Mouse (Mus musculus): ENCODE data around the gene Tiam2.

Tiam2 gene

GRCm38 (mm10) chr17:3326148-3326902, at the start of gene Tiam2:
Gene Tiam2 (plus strand): TSS chr17:3326573.
- in situ Hi-C loops (cut with MboI, MseI): no loop called here

GRCm38 (mm10) chr17:3280321-3280720, 46.1 kb upstream of the Tiam2 start:
- in situ Hi-C loops (cut with MboI, MseI): no loop called here

DNA sequence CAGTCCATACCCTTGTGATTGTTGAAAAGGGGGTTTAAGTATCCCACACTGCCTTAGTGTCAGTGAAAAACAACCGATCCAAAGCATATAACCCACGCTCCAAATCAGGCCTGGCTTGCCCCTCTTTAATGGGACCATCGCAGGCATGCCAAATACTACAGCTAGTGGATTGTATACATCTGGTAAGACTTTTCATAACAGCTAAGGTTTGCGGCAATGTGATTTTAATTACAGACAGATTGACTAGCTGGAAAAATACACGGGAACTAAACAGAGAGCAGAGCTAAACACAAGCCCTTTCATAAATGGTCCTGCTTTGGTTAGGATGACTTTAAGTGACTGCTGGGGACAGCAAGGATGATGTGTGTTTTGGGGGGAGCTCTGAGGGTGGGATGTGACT, 44.4 kb upstream of the Tiam2 start:
- in situ Hi-C loops (cut with MboI, MseI): no loop called here

DNA sequence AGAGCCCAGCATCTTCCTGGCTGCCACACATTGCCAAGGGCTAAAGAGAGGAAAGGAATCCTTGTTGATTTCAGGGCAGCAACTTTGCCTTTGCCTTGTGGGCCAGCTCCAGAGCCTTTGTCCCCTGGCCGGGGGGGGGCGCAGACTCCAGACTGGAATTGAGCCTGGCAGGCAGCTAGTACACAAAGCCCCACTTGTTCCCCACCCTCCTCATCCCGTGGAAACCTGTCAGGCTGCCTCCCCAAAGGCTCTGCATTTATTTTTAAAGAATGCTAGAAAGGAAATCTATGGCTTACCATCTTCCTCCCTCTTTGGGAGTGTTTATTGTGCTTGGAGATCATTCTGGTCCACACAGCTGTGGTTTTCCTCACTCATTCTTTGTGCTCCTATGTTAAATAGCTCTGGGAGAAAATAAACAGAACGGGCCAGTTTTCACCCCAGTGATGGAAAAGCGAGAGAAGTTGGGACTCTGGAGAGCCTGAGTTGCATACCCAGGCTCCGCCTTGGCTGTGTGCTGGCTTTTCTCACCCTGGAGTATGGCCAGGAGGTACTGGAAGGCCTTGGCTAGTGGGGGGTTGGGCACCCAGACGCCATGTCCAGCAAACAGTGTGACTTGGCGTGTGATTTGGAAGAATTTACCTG, 41.2 kb upstream of the Tiam2 start:
- in situ Hi-C loops (cut with MboI, MseI): no loop called here

GRCm38 (mm10) chr17:3286123-3286825, 40.1 kb upstream of the Tiam2 start:
- in situ Hi-C loops (cut with MboI, MseI): no loop called here

GRCm38 (mm10) chr17:3288341-3288740, 38.0 kb upstream of the Tiam2 start:
- in situ Hi-C loops (cut with MboI, MseI): no loop called here

- in situ Hi-C loops (cut with MboI, MseI): no loop called here
Observed at GRCm38 (mm10) chr17:3295097-3295496, 31.3 kb upstream of the Tiam2 start.

GRCm38 (mm10) chr17:3299487-3299886, 26.9 kb upstream of the Tiam2 start:
- in situ Hi-C loops (cut with MboI, MseI): no loop called here

- in situ Hi-C loops (cut with MboI, MseI): no loop called here
Observed at GRCm38 (mm10) chr17:3305926-3306325, 20.4 kb upstream of the Tiam2 start.

GRCm38 (mm10) chr17:3313711-3314624, 12.4 kb upstream of the Tiam2 start:
- in situ Hi-C loops (cut with MboI, MseI): no loop called here

- in situ Hi-C loops (cut with MboI, MseI): no loop called here
Observed at GRCm38 (mm10) chr17:3314625-3315020, 11.8 kb upstream of the Tiam2 start.

DNA sequence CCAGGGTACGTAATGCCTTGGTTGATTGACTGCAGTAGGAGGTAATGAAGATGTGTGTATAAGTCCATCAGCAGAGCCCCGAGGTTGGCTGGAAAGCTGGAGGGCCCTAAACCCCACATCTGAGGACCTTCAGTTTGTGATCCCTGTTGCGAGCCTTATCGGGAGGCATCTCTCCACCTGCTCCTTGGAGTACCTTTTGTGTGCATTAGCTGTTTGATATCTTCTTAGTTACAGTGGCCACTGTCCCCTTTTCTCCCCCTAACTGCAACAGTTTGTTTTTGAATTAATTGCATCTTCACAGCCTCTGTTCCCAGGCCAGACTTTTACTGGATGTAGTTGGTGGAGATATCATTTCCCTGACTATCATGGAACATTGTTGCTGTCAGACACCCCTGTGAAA, 10.8 kb upstream of the Tiam2 start:
- in situ Hi-C loops (cut with MboI, MseI): no loop called here

- in situ Hi-C loops (cut with MboI, MseI): no loop called here
Observed at GRCm38 (mm10) chr17:3326903-3327279, 518 bp downstream of the Tiam2 start.

- in situ Hi-C loops (cut with MboI, MseI): no loop called here
Observed at GRCm38 (mm10) chr17:3327335-3327734, 962 bp downstream of the Tiam2 start.

GRCm38 (mm10) chr17:3328820-3329219, 2.4 kb downstream of the Tiam2 start:
- in situ Hi-C loops (cut with MboI, MseI): no loop called here

DNA sequence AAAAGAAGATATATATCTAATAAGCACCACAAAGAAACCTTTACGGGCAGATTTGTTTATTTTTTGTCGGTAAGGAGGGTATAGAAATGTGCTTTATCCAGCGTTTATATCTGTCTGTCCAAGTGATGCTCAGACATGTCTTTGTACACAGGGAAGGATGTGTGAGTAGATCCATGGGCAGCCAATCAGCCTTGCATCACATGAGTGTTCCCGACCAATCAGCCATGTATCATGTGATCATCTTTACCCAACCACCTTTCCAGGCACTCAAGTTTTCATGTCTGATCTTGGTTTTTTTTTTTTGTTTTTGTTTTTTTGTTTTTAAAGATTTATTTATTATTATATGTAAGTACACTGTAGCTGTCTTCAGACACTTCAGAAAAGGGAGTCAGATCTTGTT, 3.1 kb downstream of the Tiam2 start:
- in situ Hi-C loops (cut with MboI, MseI): no loop called here

GRCm38 (mm10) chr17:3331721-3332461, 5.5 kb downstream of the Tiam2 start:
- in situ Hi-C loops (cut with MboI, MseI): no loop called here

DNA sequence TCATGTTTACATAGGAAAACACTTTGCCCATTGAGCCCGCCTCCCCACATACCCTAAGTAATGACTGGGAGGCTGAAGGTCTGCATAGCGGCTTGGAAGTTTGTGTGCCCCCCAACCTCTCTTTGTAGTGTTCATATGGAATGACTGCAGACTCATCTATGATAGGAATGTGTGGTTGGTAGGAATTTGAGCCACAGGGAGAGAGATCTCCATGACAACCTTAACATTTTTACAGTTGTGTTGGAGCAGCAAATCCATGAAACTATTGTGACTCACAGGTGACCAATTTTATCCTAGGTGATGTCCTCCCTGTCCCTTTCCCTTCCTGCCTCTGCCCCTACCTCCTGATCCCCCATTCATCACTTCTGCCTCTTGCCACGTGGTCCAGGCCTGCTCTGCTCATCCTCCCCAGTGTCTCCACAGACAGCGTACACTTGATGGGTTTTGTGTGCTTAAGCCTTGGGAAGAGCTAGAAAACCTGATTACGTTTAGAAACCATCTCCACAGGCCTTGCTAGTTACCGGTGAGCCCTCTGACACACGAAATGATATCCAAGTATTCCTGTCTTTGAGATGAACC, 9.9 kb downstream of the Tiam2 start:
- in situ Hi-C loops (cut with MboI, MseI): no loop called here

- in situ Hi-C loops (cut with MboI, MseI): no loop called here
Observed at GRCm38 (mm10) chr17:3336887-3337524, 10.6 kb downstream of the Tiam2 start.

DNA sequence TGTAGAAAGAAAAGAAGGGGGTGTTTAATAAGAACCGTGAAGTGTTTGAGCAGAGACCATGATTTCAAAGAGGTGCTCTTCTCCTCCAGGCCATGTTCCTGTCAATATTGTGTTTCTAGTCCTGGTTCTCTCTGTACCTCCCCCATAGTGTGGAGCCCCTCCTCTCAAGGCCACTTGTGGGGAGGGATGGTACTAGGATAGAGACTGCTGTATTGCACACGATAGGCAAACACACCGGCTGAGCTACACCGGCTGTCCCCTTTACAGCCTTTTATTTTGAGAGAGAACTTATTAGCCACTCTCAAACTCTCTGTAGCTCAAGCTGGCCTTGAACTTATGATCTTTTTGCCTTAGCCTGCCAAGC, 11.1 kb downstream of the Tiam2 start:
- in situ Hi-C loops (cut with MboI, MseI): no loop called here
